Mouse (Mus musculus) cortical plate, adult 2 months (tissue): Measurements from ENCODE around the gene Gm14325.
"Not testable (repeated sequence)": the region's sequence is repeated elsewhere in the genome, so short reads cannot be mapped to it uniquely, and the experiment has no call there.

Experiments
- CTCF ChIP-seq: fragments of 200-500 bp; IDR thresholded peaks from 2 replicates; pipeline ENCODE4 v1.5.1; 2011; ENCODE audit warnings: mild to moderate bottlenecking, control low read depth, low read length; ENCODE audit not compliant: insufficient read depth; ENCODE audit errors: extremely low read depth
- POLR2A ChIP-seq: fragments of 200-500 bp; IDR thresholded peaks from 2 replicates; pipeline ENCODE4 v1.6.1; 2011; ENCODE audit warnings: mild to moderate bottlenecking, low read length, control low read depth; ENCODE audit not compliant: insufficient read depth; ENCODE audit errors: extremely low read depth

DNA sequence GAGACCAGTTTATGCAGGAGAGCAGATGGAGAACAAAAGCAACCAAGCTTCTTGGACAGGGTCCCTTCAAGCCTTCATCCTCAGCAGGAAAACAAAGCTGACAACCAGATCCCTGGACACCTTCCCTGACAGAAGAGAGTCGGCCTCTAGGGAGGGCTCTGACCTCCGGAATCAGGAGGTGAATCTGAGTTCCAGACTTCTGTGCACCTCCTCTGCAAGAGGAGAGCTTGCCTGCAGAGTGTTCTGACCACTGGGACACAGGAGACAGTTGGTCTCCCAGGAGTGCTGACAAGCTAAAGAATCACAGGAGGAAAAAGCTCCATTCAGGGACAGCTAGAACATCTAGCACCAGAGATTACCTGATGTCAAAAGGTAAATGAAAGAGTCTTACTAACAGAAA, 22.1 kb upstream of the Gm14325 start:
- not testable (repeated sequence) for TF ChIP-seq CTCF, POLR2A
